Mouse (Mus musculus) midbrain, postnatal 0 days (tissue): ENCODE measurements around the gene Pcdh7. TPM values are rescaled to one million over a fixed set of nuclear protein-coding genes. Genes with fewer than 3 reads are reported as not detected.
"Not testable (repeated sequence)": the region's sequence is repeated elsewhere in the genome, so short reads cannot be mapped to it uniquely, and the experiment has no call there.

ENCODE experiments used
- ATAC-seq: fragments of 200-750 bp; cut with Nextera tagmentation; 2 replicates; pipeline ENCODE4 v1.8.0; 2017; ENCODE audit warnings: moderate number of reproducible peaks, mild to moderate bottlenecking, moderate TSS enrichment, moderate library complexity; ENCODE audit not compliant: low FRiP score
- DNase-seq: peaks from one replicate; pipeline ENCODE4 v3.0.0-alpha.2; 2015; ENCODE audit warnings: low spot score
- H3K27ac ChIP-seq: fragments of 300-500 bp; sonication (generic); 2 replicates; pipeline ENCODE4 v1.5.1; 2014; ENCODE audit warnings: low read depth, mild to moderate bottlenecking, low read length, mixed read lengths
- H3K27me3 ChIP-seq: fragments of 300-500 bp; sonication (generic); 2 replicates; pipeline ENCODE4 v1.6.1; 2014; ENCODE audit warnings: low read length, control low read depth, mixed read lengths; ENCODE audit not compliant: insufficient read depth
- H3K36me3 ChIP-seq: fragments of 300-500 bp; sonication (generic); 2 replicates; pipeline ENCODE4 v1.6.1; 2014; ENCODE audit warnings: low read length, control low read depth, mixed read lengths; ENCODE audit not compliant: insufficient read depth
- H3K4me1 ChIP-seq: fragments of 300-500 bp; sonication (generic); 2 replicates; pipeline ENCODE4 v1.6.1; 2014; ENCODE audit warnings: mild to moderate bottlenecking, control low read depth, antibody characterized with exemption, low read length, mixed read lengths; ENCODE audit not compliant: insufficient read depth
- H3K4me2 ChIP-seq: fragments of 300-500 bp; sonication (generic); 2 replicates; pipeline ENCODE4 v1.6.1; 2014; ENCODE audit warnings: low read depth, mild to moderate bottlenecking, low read length, mixed read lengths; ENCODE audit not compliant: poor library complexity, severe bottlenecking
- H3K4me3 ChIP-seq: fragments of 300-500 bp; sonication (generic); 2 replicates; pipeline ENCODE4 v1.5.1; 2014; ENCODE audit warnings: low read depth, mild to moderate bottlenecking, low read length, moderate library complexity
- H3K9ac ChIP-seq: fragments of 300-500 bp; sonication (generic); replicated peaks from 2 replicates; pipeline ENCODE4 v1.6.1; 2014; ENCODE audit warnings: mild to moderate bottlenecking, low read length, moderate library complexity, mixed read lengths; ENCODE audit not compliant: poor library complexity, severe bottlenecking
- H3K9me3 ChIP-seq: fragments of 300-500 bp; sonication (generic); 2 replicates; pipeline ENCODE4 v1.6.1; 2016; ENCODE audit warnings: low read length, control low read depth
- CTCF ChIP-seq: IDR thresholded peaks from 2 replicates; pipeline ENCODE4 v1.5.1; 2016; ENCODE audit warnings: antibody characterized with exemption, mild to moderate bottlenecking
- WGBS: fragments of 180-500 bp; shearing (Covaris S2); extraction: QIAGEN DNeasy Blood & Tissue Kit; methylation state at CpG from one replicate; pipeline ENCODE4 v1.1.7; 2014; 5-methylcytosine and 5-hydroxymethylcytosine counted together
- polyA plus RNA-seq: library from polyadenylated mRNA; unstranded; fragments of >200 nt; fragmentation: Nextera tagmentation; extraction: Ambion mirVana; gene quantifications from 2 replicates; pipeline ENCODE4 v1.2.1, GENCODE M21; 2015
- total RNA-seq: library from RNA; depleted of rRNA; stranded (reverse); fragments of >200 nt; gene quantifications from 2 replicates; pipeline ENCODE4 v1.2.3, GENCODE M21; 2014; rRNA removed

Gene Pcdh7
- total RNA-seq (157 and 178 TPM in 2 replicates), polyA plus RNA-seq (25.4 and 29.6 TPM in 2 replicates)

- Histone ChIP-seq H3K9ac (peak within 1 kb of the TSS; percentile 81), H3K4me3 (peak within 1 kb of the TSS; percentile 84), H3K9me3 (no peaks in the 10 kb centered on the region), H3K27me3 (no peaks in the 10 kb centered on the region), H3K4me1 (no peaks in the 10 kb centered on the region), H3K4me2 (peak within 1 kb of the TSS; percentile 72), H3K27ac (peak within 1 kb of the TSS; percentile 86), H3K36me3 (no peaks in the 10 kb centered on the region)
- TF ChIP-seq CTCF: 0 out of 2 replicates have a peak, but pooled peaks have one; percentile 17
- WGBS: under 1% methylated on average over 70 of the region's 70 CpGs
- ATAC-seq (peak; percentile 28), DNase-seq (peak; percentile 81)
Measured at GRCm38 (mm10) chr5:57717906-57718875, at the start of gene Pcdh7. TSS of gene Pcdh7 (plus strand) at chr5:57717967.

- not testable (repeated sequence) for H3K9ac ChIP-seq, H3K36me3 ChIP-seq, ATAC-seq, DNase-seq, H3K27me3 ChIP-seq, H3K27ac ChIP-seq, H3K4me1 ChIP-seq, H3K4me2 ChIP-seq, H3K9me3 ChIP-seq, H3K4me3 ChIP-seq
- WGBS: 74% methylated on average over 2 of the region's 2 CpGs
Measured at GRCm38 (mm10) chr5:57676970-57677369, 40.8 kb upstream of the Pcdh7 start.

GRCm38 (mm10) chr5:57708396-57708795 is 9.4 kb upstream of the Pcdh7 start:
- ATAC-seq (no peak), DNase-seq (no peak)
- Histone ChIP-seq H3K27me3 (no peaks in the 10 kb centered on the region), H3K9ac (no peak overlapping the region), H3K36me3 (no peaks in the 10 kb centered on the region), H3K9me3 (no peaks in the 10 kb centered on the region), H3K4me1 (no peaks in the 10 kb centered on the region), H3K27ac (no peak overlapping the region), H3K4me2 (no peak overlapping the region), H3K4me3 (no peak overlapping the region)
- no peak for TF ChIP-seq CTCF
- WGBS: 84% methylated on average over 2 of the region's 2 CpGs

GRCm38 (mm10) chr5:57713980-57714379 is 3.8 kb upstream of the Pcdh7 start:
- 0 out of 2 replicates have a peak overlapping the region, but pooled peaks have one; percentile 66 for H3K9ac ChIP-seq
- no peaks in the 10 kb centered on the region for H3K36me3 ChIP-seq
- DNase-seq: peak; percentile 71
- peak overlapping the region; percentile 72 for H3K4me2 ChIP-seq
- TF ChIP-seq CTCF: peak; percentile 77
- H3K4me3 ChIP-seq: peak overlapping the region; percentile 84
- no peaks in the 10 kb centered on the region for H3K4me1 ChIP-seq
- H3K27me3 ChIP-seq: no peaks in the 10 kb centered on the region
- ATAC-seq: no peak
- WGBS: under 1% methylated on average over 10 of the region's 10 CpGs
- peak overlapping the region; percentile 86 for H3K27ac ChIP-seq
- H3K9me3 ChIP-seq: no peaks in the 10 kb centered on the region

- DNase-seq: peak; percentile 84
- Histone ChIP-seq H3K4me2 (peak overlapping the region; percentile 72), H3K36me3 (no peaks in the 10 kb centered on the region), H3K4me1 (no peaks in the 10 kb centered on the region), H3K9ac (peak overlapping the region; percentile 66), H3K27me3 (no peaks in the 10 kb centered on the region), H3K9me3 (no peaks in the 10 kb centered on the region), H3K4me3 (peak overlapping the region; percentile 84), H3K27ac (peak overlapping the region; percentile 86)
- 1% methylated on average over 38 of the region's 45 CpGs for WGBS
- peak; percentile 62 for TF ChIP-seq CTCF
- ATAC-seq: peak; percentile 78
Measured at GRCm38 (mm10) chr5:57714621-57715523, 2.9 kb upstream of the Pcdh7 start.
